Mouse (Mus musculus): Measurements from ENCODE around the gene Gpatch2l. TPM values are rescaled to one million over a fixed set of nuclear protein-coding genes. Genes with fewer than 3 reads are reported as not detected.

Gpatch2l gene
- 35.3 TPM for polyA plus RNA-seq (2017; shearing (Covaris generic))

GRCm38 (mm10) chr12:86241604-86242536, at the start of gene Gpatch2l:
Gene Gpatch2l (plus strand): TSS chr12:86241858.

Other genes with a start within 250 kb of the Gpatch2l start
- gene Tgfb3, start 162.8 kb upstream of the Gpatch2l start, polyA plus RNA-seq (2017; shearing (Covaris generic)): 2.7 TPM
- 1.7 TPM for gene Ift43, start 159.3 kb upstream of the Gpatch2l start, polyA plus RNA-seq (2017; shearing (Covaris generic))
- not detected for gene Esrrb, start 119.3 kb downstream of the Gpatch2l start, polyA plus RNA-seq (2017; shearing (Covaris generic))